Mouse (Mus musculus) cerebellum, adult 8-10 months (tissue): ENCODE data around the gene Slc45a1.

Experiments used
- DNase-seq: peaks from one replicate; pipeline ENCODE4 v3.0.0; 2022

The Slc45a1 gene

GRCm38 (mm10) chr4:150651390-150652277 lies at the start of gene Slc45a1:
Gene Slc45a1, minus strand, starts transcription at chr4:150652174.
- DNase-seq: peak; percentile 57

DNA sequence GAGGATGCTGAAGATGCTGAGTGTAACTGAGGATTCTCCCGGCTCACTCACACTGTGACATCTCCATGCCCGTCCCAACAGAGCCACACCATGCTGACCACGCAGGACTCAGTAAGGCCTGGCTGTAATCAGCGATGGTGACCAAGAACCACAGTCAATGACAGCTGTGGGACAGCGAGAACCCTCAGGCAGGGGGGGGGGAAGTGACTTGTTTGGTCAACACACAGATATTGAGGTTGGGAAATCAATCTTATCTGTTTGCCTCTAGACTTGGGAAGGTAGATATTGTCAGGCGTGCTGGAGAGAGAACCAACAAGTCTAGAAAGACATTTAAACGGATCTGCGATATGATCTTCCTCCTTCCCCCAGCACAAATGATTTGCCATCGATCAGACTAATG lies 48.9 kb upstream of the Slc45a1 start:
- no peak for DNase-seq

DNA sequence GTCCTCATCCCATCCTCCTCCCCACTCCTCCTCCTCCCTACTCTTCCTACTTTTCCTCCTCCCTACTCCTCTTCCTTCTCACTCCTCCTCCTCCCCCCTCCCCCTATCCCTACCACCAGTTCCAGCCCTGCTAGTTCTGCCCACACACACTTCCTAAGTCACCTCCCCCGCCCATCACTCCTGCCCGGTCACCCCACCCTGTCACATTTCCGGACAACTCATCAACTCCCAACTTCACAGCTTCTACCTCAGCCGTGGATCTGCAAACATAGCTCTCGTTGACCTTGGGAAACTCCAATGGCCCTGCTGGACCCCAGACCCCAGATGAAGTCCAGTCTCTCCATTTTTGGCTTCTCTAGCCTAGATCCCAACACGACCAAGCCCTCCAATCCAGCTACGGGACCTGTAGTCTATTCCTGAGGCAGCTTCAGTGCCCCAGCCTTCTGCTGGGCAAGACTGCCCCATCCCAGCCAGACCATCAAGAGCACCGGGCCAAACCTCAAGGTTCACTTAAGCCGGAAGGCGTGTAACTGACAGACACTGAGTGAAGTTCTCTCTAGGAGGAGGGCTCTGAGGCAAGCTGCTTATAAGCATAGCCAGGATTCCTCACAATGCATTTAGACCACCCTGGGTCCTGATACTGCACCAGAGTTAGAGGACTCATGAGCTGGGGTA lies 42.6 kb upstream of the Slc45a1 start:
- no peak for DNase-seq

DNA sequence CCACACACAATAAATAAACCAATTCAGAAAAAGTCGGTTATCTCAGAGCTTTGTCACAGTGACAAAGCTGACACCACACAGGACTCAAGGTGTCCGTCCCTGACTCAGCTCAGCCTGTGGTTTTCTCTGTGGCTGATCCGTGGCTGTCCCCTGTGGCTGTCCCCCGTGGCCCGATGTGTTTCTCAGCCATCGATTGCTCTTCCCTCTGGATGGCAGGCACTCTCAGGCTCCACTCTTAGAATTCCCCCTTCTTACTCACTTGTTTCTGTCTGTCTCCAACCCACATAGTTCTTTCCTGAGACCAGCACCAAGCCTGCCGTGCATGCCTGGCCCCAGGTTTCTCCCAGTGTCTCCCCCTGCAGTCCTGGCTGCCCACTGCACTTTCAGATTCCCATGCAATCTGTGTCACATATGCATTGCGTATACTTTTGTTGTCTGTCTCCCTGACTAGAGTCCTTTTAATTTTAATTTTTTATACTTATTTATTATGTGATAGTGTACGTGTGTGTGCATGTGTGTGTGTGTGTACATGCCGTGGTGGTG lies 41.0 kb upstream of the Slc45a1 start:
- no peak for DNase-seq

- no peak for DNase-seq
Measured at GRCm38 (mm10) chr4:150690759-150691158, 38.8 kb upstream of the Slc45a1 start.

DNA sequence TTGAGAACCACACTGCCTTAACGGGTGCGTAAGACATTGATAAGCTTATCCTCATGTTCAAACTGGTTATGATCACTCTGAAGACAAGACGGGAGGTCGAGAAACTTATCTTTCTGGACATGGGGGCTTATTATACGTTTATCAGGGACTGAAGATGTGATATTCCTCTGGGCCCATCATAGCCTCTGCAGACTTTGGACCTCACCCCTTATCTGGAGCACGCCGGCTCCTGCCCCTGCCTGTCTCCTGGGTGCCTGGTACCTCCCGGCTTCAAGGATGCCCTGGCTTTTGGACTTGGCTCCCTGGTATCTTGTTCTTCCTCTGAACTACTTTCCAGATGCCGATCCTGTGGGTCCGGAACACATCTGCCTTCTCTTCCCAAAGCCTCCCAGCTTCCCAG lies 37.6 kb upstream of the Slc45a1 start:
- DNase-seq: no peak

- DNase-seq: no peak
Measured at GRCm38 (mm10) chr4:150687126-150687753, 35.3 kb upstream of the Slc45a1 start.

GRCm38 (mm10) chr4:150686538-150686937 lies 34.6 kb upstream of the Slc45a1 start:
- no peak for DNase-seq

GRCm38 (mm10) chr4:150685778-150686493 lies 34.0 kb upstream of the Slc45a1 start:
- no peak for DNase-seq

- no peak for DNase-seq
Measured at GRCm38 (mm10) chr4:150685043-150685777, 33.2 kb upstream of the Slc45a1 start.

GRCm38 (mm10) chr4:150680373-150680772 lies 28.4 kb upstream of the Slc45a1 start:
- DNase-seq: no peak

DNA sequence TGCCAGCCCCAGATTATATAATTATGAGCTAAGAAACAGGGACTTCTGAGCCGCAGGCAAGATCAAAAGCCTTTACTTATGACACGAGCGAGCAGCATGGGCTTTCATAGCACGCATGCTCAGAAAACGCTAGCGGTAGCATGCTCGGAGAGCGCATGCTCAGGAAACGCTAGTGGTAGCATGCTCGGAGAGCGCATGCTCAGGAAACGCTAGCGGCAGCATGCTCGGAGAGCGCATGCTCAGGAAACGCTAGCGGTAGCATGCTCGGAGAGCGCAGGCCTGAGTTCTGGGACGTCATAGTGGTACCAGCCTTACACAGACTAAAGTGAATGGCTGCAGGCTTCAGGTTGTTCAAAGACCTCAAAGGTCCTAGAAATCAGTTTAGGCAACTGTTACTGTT lies 26.8 kb upstream of the Slc45a1 start:
- DNase-seq: no peak

DNA sequence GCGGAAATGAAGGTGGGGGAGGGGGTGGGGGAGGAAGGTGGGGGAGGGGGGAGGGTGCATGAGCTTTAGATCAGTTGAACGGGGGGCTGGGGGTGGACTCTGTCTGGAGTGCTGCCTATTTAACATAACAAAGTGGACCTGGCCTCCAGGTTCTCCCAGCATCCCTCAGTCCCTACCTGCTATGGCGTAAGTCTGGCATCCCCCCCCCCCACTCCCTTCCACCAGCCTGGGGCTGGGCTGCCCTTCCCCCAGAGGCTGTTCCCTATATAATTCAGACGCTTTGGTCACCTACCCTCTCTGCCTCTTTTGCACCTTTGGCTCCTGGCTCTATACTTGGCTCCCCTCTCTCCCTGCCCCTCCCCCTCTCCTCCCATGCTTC lies 25.9 kb upstream of the Slc45a1 start:
- no peak for DNase-seq

GRCm38 (mm10) chr4:150677126-150677845 lies 25.3 kb upstream of the Slc45a1 start:
- DNase-seq: no peak

DNA sequence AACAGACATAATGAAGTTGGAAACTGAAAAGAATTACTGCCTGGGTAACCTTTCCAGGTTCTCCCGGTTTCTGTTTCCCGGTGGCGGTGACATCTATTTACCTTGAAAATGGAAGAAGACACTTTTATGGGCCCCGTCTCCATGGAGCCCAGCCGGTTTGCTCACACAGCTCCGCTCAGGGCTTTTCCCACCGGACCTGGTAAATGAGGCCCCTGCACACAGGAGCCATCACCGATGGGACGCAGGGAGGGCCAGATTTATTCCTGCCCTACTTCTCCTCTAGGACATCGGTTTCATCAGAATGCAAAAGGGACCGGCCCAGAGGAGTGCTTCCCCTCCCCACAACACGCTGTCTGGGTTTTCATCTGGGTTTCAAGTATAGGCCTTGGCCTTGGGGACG lies 24.1 kb upstream of the Slc45a1 start:
- DNase-seq: no peak

- no peak for DNase-seq
Measured at GRCm38 (mm10) chr4:150675274-150675673, 23.3 kb upstream of the Slc45a1 start.

- no peak for DNase-seq
Measured at GRCm38 (mm10) chr4:150665806-150666205, 13.8 kb upstream of the Slc45a1 start.

DNA sequence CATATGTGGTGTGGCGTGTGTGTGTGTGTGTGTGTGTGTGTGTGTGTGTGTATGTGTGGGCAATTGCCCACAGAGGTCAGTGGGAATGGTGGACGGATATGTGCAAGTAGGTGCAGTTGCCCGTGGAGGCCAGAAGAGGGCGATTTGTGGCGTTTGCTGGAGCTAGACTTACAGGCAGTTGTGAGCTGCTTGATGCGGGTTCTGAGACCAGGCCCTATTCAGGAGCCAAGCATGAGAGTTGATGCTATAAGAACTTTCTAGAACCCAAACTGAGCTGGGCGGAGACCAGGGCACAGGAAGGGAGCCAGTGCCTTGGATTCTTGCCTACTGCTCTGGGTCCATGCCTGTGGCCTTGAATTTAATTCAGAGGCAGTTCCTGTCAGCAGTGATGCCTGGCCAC lies 12.8 kb upstream of the Slc45a1 start:
- DNase-seq: no peak

DNA sequence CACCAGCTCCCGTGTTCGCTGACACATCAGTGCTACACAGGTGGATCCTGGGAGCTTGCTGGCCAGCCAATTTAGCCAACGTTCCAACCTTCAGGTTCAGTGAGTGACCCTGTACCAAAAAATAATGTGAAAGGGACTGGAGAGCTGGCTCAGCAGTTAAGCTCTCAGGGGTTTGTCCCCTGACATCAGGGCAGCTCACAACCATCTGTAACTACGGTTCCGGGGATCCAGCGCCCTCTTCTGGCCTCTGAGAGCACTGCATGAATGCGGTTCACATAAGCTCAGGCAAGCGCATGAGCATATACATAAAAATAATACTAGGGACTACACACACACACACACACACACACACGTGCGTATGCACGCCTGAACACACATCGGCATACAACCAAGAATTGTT lies 11.2 kb upstream of the Slc45a1 start:
- no peak for DNase-seq

GRCm38 (mm10) chr4:150661886-150662285 lies 9.9 kb upstream of the Slc45a1 start:
- no peak for DNase-seq

- DNase-seq: no peak
Measured at GRCm38 (mm10) chr4:150659926-150660610, 8.1 kb upstream of the Slc45a1 start.
